Mouse (Mus musculus): Measurements from ENCODE around the gene Hemgn. TPM values are rescaled to one million over a fixed set of nuclear protein-coding genes. Genes with fewer than 3 reads are reported as not detected.

The Hemgn gene
- total RNA-seq (2014; rRNA removed) = not detected in 2 replicates
- not detected in 2 replicates for polyA plus RNA-seq (2012; rRNA removed)

DNA sequence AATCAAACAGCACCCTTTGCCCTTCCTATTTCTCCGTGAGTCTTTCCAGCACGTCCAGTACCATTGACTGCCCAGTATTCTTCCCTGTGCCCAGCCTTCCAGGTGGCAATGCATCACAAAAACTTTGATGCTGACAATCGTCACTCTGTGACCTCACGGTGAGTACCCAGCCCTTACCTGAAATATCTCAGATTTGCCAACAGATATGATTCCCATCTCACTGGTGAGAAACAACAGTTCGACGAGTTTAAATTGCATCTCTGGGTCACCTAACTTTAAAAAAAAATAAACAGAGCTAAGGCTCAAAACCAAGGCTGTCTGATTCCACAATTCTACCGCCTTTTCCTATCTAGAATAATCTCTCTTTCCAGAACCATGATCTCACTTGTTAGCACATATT lies at the start of gene Hemgn:
Gene Hemgn, minus strand, starts transcription at position 101 of the 400 bp plus-strand sequence.
- no peak within 1 kb of the TSS for H3K4me3 ChIP-seq (ENCODE audit: insufficient read depth, low read depth, low read length)
- TF ChIP-seq POLR2A (IDR thresholded peaks at IDR 0.05; ENCODE audit: extremely low read depth, insufficient read depth, low read length) = no peak
- TF ChIP-seq CTCF (IDR thresholded peaks at IDR 0.05; ENCODE audit: low read depth, low read length) = no peak
- WGBS = 77% methylated on average over 7 of the region's 7 CpGs

DNA sequence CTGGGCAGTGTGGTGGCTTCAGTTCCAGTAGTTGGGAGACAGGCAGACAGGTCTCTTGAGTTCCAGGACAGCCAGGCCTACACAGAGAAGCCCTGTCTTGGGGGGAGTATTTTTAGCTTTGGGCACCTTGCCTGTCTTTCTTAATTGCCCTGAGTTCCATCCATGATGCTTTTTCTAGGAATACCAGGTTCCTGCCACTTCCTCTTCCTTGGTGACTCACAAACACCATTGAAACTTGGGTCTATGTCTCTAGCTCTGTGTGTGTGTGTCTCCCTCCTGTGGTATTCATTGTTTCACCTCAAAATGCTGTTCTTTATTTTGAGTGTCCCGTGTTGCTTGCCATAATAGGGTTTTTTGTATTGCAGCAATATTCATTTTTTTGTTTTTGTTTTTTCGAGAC lies 45.1 kb upstream of the Hemgn start:
- no peak for DNase-seq (ENCODE audit: extremely low read depth, low read depth, low spot score)
- TF ChIP-seq POLR2A (IDR thresholded peaks at IDR 0.05; ENCODE audit: extremely low read depth, insufficient read depth, low read length) (no peak), CTCF (IDR thresholded peaks at IDR 0.05; ENCODE audit: low read depth, low read length) (no peak)
- H3K36me3 ChIP-seq (ENCODE audit: control insufficient read depth, insufficient read depth, low read length) = peaks cover 13% of the 10 kb centered on the region
- H3K27ac ChIP-seq (replicated peaks; ENCODE audit: insufficient read depth, low read depth, low read length) = no peak overlapping the region
- H3K4me1 ChIP-seq (ENCODE audit: control insufficient read depth, insufficient read depth, low read length) = peaks cover 8% of the 10 kb centered on the region
- H3K9ac ChIP-seq (ENCODE audit: low read depth, low read length) = no peak overlapping the region
- no peaks in the 10 kb centered on the region for H3K27me3 ChIP-seq (ENCODE audit: control insufficient read depth, insufficient read depth, low read length)
- WGBS = 81% methylated on average over 2 of the region's 2 CpGs
- H3K79me2 ChIP-seq (ENCODE audit: control insufficient read depth, insufficient read depth, low read length) = peaks cover 36% of the 10 kb centered on the region
- H3K4me3 ChIP-seq (ENCODE audit: insufficient read depth, low read depth, low read length) = no peak overlapping the region

More for the DNA sequence above, at the start of gene Hemgn:
- Histone ChIP-seq H3K4me1 (ENCODE audit: control insufficient read depth, insufficient read depth, low read length) (no peaks in the 10 kb centered on the region), H3K27me3 (ENCODE audit: control insufficient read depth, insufficient read depth, low read length) (no peaks in the 10 kb centered on the region), H3K27ac (replicated peaks; ENCODE audit: insufficient read depth, low read depth, low read length) (no peak within 1 kb of the TSS), H3K36me3 (ENCODE audit: control insufficient read depth, insufficient read depth, low read length) (no peaks in the 10 kb centered on the region), H3K9ac (ENCODE audit: low read depth, low read length) (no peak within 1 kb of the TSS), H3K79me2 (ENCODE audit: control insufficient read depth, insufficient read depth, low read length) (no peaks in the 10 kb centered on the region)
- DNase-seq (ENCODE audit: extremely low read depth, low read depth, low spot score) = no peak

DNA sequence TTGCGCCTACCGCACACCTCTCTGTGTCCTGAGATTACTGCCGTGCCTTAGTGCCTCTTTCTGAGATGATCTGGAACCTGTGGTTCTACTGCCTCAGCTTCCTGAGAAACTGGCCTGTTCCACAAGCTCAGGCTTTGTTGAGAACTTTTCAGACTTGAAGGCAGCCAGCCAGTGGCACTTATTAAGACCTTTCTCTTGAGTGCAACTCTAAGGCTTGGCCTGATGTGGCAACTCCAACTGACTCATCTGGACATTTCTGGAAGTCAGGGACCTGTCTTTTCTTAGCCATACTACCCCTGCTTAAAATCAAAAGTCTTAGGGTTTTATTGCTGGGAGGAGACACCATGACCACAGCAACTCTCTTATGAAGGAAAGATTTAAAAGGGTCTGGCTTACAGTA lies 43.9 kb upstream of the Hemgn start:
- 94% methylated on average over 3 of the region's 3 CpGs for WGBS
- H3K4me3 ChIP-seq (ENCODE audit: insufficient read depth, low read depth, low read length) = no peak overlapping the region
- no peak overlapping the region for H3K27ac ChIP-seq (replicated peaks; ENCODE audit: insufficient read depth, low read depth, low read length)
- no peaks in the 10 kb centered on the region for H3K27me3 ChIP-seq (ENCODE audit: control insufficient read depth, insufficient read depth, low read length)
- H3K79me2 ChIP-seq (ENCODE audit: control insufficient read depth, insufficient read depth, low read length) = peaks cover 47% of the 10 kb centered on the region
- TF ChIP-seq CTCF (IDR thresholded peaks at IDR 0.05; ENCODE audit: low read depth, low read length) (no peak), POLR2A (IDR thresholded peaks at IDR 0.05; ENCODE audit: extremely low read depth, insufficient read depth, low read length) (no peak)
- peaks cover 7% of the 10 kb centered on the region for H3K36me3 ChIP-seq (ENCODE audit: control insufficient read depth, insufficient read depth, low read length)
- H3K4me1 ChIP-seq (ENCODE audit: control insufficient read depth, insufficient read depth, low read length) = peaks cover 18% of the 10 kb centered on the region
- DNase-seq (ENCODE audit: extremely low read depth, low read depth, low spot score) = no peak
- no peak overlapping the region for H3K9ac ChIP-seq (ENCODE audit: low read depth, low read length)

DNA sequence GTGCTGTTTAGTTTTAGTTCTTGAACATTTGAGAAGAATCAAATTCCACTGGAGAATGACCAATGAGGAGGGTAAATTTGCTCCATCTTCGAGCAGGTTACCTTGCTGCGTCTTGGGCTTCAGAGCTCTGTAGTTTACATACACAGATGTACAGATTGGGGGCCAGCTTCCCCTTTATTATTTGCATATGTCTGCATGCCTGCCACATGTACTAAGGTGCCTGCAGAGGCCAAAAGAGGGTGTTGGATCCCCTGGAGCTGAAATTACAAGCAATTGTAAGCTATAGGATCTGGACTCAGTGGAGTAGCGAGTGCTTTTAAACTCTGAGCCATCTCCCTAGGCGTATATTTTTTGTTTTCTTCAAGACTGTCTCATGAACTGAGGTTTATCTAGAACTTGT lies 43.5 kb upstream of the Hemgn start:
- WGBS = 91% methylated on average over 4 of the region's 4 CpGs
- H3K4me3 ChIP-seq (ENCODE audit: insufficient read depth, low read depth, low read length) = no peak overlapping the region
- H3K9ac ChIP-seq (ENCODE audit: low read depth, low read length) = no peak overlapping the region
- no peaks in the 10 kb centered on the region for H3K27me3 ChIP-seq (ENCODE audit: control insufficient read depth, insufficient read depth, low read length)
- H3K4me1 ChIP-seq (ENCODE audit: control insufficient read depth, insufficient read depth, low read length) = peaks cover 18% of the 10 kb centered on the region
- H3K27ac ChIP-seq (replicated peaks; ENCODE audit: insufficient read depth, low read depth, low read length) = no peak overlapping the region
- no peak for TF ChIP-seq POLR2A (IDR thresholded peaks at IDR 0.05; ENCODE audit: extremely low read depth, insufficient read depth, low read length)
- no peak for TF ChIP-seq CTCF (IDR thresholded peaks at IDR 0.05; ENCODE audit: low read depth, low read length)
- DNase-seq (ENCODE audit: extremely low read depth, low read depth, low spot score) = no peak
- H3K36me3 ChIP-seq (ENCODE audit: control insufficient read depth, insufficient read depth, low read length) = peaks cover 7% of the 10 kb centered on the region
- peaks cover 49% of the 10 kb centered on the region for H3K79me2 ChIP-seq (ENCODE audit: control insufficient read depth, insufficient read depth, low read length)

DNA sequence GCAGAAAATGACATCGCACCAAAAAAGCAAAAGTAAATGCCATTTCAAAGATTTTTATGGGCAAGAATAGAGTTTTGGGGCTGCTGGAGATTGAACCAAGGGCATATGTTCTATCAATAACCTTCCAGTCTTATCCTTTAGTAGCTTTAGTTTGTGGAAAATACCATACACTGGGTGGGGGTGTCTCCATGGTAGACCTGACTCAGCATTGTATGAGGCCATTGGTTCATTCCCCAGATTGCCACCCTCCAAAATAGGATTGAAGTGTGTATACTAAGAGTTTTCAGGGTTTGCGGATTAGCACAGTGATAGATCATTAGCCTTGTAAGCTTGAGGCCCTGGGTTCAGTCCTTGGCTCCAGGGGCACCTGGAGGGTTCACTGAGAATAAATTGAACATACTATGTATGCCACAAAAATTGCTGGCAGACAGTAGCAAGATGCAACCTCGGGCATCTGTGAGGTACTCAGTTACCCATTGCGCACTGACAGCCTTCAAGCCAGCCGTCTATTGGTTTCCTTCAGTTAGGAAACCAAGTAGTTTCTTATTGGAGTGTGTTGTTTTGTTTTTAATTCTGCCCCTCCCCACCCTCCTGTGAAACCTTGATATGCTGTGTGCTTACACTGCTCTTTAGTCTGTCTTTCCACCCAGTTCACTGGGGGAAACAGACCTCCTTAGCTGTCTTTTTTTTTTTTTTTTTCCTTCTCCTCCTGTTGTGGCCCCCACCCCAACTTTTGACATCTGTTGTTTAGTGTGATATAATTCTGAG lies 41.0 kb upstream of the Hemgn start:
- Histone ChIP-seq H3K27ac (replicated peaks; ENCODE audit: insufficient read depth, low read depth, low read length) (no peak overlapping the region), H3K4me1 (ENCODE audit: control insufficient read depth, insufficient read depth, low read length) (peaks cover 18% of the 10 kb centered on the region)
- no peak for DNase-seq (ENCODE audit: extremely low read depth, low read depth, low spot score)

More for the DNA sequence above, 41.0 kb upstream of the Hemgn start:
- H3K9ac ChIP-seq (ENCODE audit: low read depth, low read length) = no peak overlapping the region
- no peak for TF ChIP-seq CTCF (IDR thresholded peaks at IDR 0.05; ENCODE audit: low read depth, low read length)
- TF ChIP-seq POLR2A (IDR thresholded peaks at IDR 0.05; ENCODE audit: extremely low read depth, insufficient read depth, low read length) = no peak
- H3K4me3 ChIP-seq (ENCODE audit: insufficient read depth, low read depth, low read length) = no peak overlapping the region
- 78% methylated on average over 5 of the region's 5 CpGs for WGBS
- H3K27me3 ChIP-seq (ENCODE audit: control insufficient read depth, insufficient read depth, low read length) = no peaks in the 10 kb centered on the region
- H3K79me2 ChIP-seq (ENCODE audit: control insufficient read depth, insufficient read depth, low read length) = peaks cover 49% of the 10 kb centered on the region
- H3K36me3 ChIP-seq (ENCODE audit: control insufficient read depth, insufficient read depth, low read length) = no peaks in the 10 kb centered on the region; the same call in 1 of the 2 replicates
